Mouse (Mus musculus) spleen, postnatal 4 days (tissue): ENCODE measurements around the gene Rabepk.
"Not testable (repeated sequence)": the region's sequence is repeated elsewhere in the genome, so short reads cannot be mapped to it uniquely, and the experiment has no call there.

Source experiments
- DNase-seq, 2 experiments: peaks; one replicate each; pipeline ENCODE4 v3.0.0; 2022; ENCODE audit warnings: low spot score in 2 of 2

The Rabepk gene

DNA sequence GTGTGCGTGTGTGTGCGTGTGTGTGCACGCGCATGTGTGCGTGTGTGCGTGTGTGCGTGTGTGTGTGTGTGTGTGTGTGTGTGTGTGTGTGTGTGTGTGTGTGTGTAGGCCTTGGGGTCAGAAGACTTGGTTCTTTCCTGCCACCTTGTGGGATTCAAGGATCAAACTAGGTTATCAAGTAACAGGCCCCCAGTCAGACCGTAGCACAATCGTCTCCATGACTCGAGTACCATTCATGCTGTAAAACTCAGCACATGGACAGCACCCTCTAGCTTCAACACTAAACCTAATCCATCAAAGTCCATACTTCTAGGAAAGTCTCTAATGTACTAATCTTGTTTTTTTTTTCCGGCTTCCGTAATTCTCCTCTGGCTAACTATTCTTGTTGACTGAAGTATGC, 34.9 kb downstream of the Rabepk start:
- no peak for DNase-seq

DNA sequence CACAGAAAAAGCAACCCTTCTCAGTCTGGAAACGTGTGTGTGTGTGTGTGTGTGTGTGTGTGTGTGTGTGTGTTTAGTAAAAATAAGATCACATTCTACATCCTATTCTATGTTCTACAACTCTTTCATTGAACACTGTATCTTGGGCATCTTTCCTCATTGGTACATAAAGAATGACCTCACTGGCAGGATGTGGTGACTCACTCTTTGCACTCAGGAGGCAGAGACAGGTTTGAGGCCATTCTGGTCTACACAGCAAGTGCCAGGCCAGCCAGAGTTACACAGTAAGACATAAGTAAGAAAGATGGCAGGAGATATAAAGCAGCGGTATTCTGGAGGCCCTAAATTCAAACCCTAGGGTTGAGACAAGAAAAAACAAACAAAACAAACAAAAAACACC, 36.8 kb downstream of the Rabepk start:
- DNase-seq: no peak

GRCm38 (mm10) chr2:34762174-34762573, 37.5 kb downstream of the Rabepk start:
- DNase-seq: no peak

DNA sequence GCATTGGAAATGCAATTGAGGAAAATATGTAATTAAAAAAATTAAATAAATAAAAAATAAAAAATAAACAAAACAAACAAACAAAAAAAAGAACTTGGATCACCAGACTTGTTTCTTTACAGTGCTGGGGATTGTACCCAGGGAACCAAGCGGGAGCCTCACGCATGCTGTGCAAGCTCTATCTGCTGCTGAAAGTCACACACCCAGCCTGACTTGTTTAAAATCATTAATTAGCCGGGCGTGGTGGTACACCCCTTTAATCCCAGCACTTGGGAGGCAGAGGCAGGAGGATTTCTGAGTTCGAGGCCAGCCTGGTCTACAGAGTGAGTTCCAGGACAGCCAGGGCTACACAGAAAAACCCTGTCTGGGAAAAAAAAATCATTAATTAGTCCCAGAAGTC, 38.4 kb downstream of the Rabepk start:
- not testable (repeated sequence) for DNase-seq

GRCm38 (mm10) chr2:34757341-34757740, 42.4 kb downstream of the Rabepk start:
- no peak for DNase-seq

DNA sequence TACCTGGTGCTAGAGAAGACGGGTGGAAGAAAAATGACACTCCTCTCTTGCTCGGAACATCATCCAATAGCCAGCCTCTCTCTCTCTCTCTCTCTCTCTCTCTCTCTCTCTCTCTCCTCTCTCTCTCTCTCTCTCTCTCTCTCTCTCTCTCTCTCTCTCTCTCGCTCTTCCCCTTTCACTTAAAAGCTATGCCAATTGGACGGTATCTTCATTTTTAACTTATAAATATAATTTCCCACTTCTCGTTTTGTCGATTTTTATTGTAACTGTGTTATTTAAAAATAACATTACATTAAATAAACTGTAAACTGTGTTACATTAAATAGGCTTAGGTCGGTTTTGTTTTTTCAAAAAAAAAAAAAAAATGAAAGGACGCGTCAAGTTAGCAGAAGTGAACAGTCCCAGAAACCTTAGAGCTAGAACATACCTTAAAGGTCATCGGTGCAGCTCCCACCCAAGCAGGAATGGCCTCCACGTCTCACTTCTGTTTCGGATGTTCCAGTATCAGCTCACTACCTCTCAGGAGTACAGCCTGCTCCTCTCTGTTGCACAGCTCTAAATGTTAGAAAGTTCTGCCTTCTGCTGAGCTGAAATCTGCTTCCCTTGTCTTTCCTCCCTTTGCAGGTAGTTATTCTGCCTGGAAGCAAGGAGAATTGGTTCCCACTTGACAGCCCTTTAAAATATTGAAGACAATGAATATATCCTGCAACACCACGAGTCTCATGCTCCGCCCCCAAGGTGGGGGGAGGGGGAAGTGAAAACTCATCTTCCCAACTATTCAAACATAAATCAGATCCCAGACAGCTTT, 45.0 kb downstream of the Rabepk start, which contains the start of gene Gapvd1:
TSS of gene Gapvd1 (minus strand) at position 682 of the 808 bp plus-strand sequence.
- DNase-seq: peak in 1 of 2 experiments; percentile 35

DNA sequence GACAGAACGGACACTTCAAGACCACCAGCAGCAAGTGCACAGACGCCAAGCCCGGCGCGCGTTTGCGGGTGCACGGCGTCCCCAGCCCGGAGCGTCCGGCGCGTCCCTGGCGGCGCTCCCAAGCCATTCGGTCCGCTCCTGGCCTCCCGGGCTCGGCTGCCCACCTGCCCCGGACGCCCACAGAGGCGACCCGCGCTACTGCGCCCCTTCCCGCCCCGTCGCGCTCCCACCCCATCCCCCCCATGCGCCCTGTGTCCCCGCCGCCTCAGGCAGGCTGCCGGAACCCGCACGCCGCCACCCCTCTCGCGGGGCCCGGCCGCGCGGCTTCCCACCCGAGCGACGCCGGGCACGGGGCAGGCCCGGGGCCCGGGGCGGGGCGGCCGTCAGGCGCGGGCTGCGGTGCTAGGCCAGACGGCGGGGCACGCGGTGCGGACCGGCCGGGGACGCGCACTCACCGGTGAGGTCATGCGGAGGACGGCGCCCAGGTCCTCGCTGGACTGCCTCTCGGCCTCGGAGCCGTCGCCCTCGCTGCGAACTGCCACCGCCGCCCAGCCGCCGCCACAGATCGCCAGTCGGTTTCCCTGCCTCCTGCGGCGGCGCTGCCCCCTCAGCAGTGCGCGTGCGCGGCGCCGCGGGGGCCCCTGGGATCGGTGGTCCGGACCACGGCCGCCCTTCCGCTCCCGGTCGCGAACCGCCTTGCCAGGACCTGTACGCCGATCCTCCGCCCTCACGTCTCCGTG, 45.7 kb downstream of the Rabepk start:
- DNase-seq: peak; percentile 89 to 97

DNA sequence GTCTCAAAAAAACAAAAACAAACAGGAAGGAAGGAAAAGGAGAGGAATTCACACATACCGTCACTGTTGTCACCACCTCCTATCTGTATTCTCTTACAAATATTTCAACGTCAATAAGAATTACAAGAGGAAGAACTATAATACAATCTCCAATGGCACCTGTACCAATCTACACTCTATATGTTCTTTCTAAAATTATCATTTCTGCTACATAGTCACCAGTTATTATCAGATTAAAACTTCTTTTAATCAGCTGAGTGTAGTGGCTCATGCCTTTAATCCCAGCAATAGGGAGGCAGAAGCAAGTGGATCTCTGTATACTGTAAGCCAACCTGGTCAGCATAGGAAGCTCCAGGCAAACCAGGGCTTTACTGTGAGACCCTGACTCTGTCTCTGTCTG, 49.5 kb downstream of the Rabepk start:
- DNase-seq: no peak

- DNase-seq: no peak
Measured at GRCm38 (mm10) chr2:34748479-34748878, 51.2 kb downstream of the Rabepk start.

- DNase-seq: no peak
Measured at GRCm38 (mm10) chr2:34745673-34746072, 54.0 kb downstream of the Rabepk start.

- DNase-seq: no peak
Measured at GRCm38 (mm10) chr2:34744476-34744875, 55.2 kb downstream of the Rabepk start.

- no peak for DNase-seq
Measured at GRCm38 (mm10) chr2:34742675-34743074, 57.0 kb downstream of the Rabepk start.

DNA sequence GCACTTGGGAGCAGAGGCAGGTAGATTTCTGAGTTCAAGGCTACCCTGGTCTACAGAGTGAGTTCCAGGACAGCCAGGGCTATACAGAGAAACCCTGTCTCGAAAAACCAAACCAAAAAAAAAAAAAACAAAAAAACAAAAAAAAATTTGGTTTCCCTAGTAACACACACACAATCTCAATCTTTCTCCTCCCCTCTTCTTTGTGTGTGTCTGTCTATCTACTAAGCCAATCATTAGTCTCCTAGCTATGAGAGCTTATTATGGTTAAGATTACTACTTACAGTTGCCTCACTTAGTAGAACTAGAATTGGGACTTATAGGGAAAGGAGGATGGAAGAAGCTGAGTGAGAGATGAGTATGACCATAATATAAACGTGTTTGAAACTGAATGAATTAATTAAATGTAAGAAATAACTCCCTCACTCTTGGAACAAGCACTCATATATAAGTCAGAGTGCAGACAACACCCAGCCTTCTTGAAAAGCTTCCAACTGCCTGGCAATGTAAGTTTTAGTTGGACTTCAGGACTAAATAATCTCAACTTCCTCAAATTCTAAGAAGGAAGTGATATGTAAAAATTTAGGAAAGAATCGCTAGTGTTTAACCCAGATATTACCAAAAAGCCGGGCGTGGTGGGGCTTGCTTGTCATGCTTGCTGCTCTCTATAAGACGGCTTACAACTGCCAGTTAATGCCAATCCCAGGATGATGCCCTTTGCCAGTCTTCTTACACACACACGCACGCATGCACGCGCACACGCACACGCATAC, 58.1 kb downstream of the Rabepk start:
- no peak for DNase-seq

- no peak for DNase-seq
Measured at GRCm38 (mm10) chr2:34739684-34740391, 59.9 kb downstream of the Rabepk start.

GRCm38 (mm10) chr2:34737911-34738310, 61.8 kb downstream of the Rabepk start:
- DNase-seq: no peak

DNA sequence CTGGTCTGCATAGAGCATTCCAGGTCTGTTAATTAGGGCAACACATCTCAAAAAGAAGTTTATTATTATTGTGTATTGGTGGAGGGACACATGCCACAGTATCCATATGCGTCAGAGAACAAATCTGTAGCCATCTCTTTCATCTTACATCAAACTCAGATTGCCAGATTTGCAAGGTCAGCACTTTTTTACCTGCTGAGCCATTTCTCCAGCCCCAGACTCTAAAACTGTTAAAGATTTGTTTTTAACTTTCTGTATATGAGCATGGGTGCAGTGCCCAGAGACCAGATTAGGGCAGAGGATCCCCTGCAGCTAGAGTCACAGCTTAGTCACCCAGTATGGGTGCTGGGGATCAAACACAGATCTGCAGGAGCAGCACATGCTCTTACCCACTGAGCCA, 63.1 kb downstream of the Rabepk start:
- DNase-seq: no peak
